Mouse (Mus musculus) thymus, postnatal 25 days (tissue): ENCODE measurements around the gene Irgq.

Source experiments
- DNase-seq: peaks from one replicate; pipeline ENCODE4 v3.0.0; 2022

Gene Irgq

GRCm38 (mm10) chr7:24547534-24548036 lies 17.1 kb downstream of the Irgq start:
- no peak for DNase-seq

DNA sequence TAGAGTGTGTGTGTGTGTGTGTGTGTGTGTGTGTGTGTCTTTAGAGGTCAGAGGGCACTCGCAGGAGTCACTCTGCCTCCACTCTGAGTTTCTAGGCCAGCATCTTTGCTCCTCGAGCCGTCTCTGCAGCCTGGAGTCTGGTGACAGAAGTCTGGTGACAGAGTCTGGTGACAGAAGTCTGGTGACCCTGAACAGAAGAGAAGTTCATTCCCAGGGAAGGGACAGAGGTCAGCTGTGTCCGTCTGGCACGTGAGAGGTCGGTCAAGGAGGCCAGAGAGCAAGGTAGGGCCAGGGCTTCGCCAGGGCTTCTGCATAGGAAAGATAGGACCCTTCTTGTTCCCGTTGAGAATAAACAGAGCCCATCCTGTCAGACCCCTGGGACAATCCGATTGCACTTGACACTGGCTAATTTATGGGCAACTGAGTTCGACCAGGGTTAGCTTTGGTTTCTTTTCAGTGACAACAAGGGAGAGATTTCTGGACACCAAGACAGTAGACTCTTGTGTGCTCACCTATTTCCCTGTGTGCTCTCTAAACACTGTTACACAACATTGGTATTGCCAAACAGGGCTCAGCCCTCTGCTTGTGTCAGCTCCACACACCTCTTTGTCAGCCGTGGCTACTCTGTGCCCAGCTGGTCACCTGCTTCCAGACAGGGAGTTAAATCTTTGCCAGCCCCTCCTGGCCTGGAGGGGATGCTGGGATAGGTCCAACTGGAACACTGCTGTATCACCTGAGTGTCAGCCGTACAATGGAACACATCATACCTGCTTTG lies 21.7 kb downstream of the Irgq start:
- DNase-seq: no peak

DNA sequence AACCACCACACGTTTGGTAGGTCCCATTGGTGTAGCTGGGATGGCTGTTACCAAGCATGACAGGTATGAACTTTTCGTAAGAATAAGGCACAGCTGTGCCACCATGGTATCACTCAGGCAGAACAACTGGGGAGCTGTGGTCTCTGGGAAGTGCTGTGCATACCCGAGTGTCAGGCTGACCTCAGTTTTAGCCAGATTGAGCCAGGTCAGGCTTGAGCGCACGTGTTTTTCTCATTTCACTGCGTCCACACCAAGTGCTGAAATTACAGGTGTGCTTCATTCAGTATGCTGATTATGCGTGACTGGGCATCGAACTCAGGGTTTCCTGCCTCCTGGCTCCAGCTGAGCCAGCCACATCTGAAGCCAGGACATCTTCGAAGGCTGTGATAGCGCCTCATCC lies 25.3 kb downstream of the Irgq start:
- no peak for DNase-seq

DNA sequence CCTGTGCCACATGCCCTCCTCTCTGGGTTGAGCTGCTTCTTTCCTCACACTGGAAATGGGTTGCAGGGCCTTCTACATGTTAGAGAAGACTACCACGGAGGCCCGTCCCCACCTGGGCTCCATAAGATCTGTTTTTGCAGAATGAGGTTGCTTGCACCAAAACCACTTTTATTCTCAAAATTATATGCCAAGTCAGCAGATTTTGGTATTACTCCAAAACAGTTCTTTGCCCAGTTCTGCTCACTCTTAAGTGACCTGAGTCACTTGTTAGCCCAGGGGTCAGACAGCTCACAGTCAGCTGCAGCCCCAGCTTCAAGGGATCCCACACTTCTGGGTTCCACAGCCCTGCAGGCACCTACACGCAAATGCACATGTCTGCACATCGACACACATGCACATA lies 31.0 kb downstream of the Irgq start:
- DNase-seq: no peak

DNA sequence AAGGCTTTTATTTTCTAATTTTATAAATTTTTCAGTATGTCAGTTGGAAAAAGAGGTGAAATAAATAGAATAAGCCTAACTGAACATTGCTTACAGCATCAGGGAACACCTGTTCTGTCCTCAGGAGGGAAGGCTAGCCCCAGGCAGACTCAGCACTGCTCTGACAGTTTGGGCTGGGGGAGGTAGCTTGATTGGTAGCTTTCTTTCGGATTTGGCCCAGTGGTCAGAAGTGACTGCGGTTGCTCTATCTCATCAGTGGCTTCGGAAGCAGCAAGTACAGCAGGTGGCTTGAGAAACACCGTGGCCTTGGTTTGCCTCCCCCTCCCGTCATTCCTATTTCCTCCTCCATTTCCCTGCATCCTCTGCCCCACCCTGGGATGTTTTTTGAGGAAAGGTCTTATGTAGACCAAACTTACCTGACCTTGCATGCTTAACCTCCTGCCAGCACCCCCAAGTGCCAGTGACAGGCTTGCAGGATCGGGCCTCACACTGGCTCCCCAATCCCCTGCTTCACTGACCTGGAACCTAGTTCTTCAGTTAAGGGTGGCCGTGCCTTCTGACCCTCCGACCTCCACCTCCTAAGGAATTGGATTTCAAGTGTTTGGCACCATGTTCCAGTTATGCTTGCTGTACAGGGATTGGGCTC lies 32.8 kb downstream of the Irgq start:
- DNase-seq: no peak

DNA sequence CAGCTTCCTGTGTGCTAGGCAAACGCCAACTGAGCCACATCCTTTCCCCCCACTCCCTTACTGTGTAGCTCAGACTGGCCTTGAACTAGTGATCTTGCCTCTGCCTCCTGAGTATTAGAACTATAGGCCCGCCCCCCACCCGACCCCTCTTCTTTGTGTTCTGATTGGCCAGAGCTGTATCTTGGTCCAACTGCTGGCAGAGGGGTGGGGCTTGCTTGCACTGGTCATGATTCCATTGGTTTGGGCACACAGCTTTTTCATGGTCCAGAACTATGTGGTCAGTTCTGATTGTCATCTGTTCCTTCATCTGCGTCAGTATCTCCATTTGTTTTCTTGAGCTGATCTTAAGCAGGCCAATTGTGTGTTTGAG lies 33.3 kb downstream of the Irgq start:
- no peak for DNase-seq

GRCm38 (mm10) chr7:24564607-24565265 lies 34.2 kb downstream of the Irgq start:
- peak; percentile 83 for DNase-seq

- DNase-seq: no peak
Measured at GRCm38 (mm10) chr7:24565627-24566026, 35.1 kb downstream of the Irgq start.

DNA sequence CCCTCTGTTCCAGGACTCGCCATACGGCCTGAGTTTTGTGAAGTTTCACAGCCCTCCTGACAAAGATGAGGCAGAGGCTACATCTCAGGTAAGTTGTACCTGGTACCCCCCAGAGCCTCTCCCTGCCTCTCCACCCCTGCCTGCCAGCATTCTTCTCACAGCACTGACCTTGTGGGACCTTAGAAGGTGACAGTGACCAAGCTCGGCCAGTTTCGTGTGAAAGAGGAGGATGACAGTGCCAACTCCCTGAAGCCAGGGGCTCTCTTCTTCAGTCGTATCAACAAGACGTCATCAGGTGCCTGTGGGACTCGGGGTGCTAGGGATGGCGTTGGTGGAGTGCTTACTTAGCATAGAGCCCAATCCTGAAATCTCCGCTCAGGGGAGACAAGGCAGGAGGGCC lies 35.7 kb downstream of the Irgq start:
- DNase-seq: no peak

DNA sequence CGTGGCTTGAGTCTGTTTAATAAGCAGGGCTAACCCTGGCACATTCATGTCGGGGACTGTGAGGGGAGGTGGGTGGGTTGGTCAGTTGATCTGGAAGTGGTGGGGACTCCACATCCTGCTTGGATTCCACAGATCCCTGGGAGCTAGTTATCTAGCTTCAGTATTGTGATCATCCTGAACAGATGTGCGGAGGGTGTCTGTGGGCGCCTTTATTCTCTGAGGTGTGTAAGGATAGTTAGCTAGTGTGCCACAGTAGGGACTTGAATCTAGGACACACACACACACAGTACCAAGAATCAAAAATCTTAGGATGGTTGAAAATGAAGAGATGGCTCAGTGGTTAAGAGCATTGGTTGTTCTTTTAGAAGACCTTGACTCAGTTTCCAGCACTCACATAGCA lies 38.0 kb downstream of the Irgq start:
- DNase-seq: no peak

DNA sequence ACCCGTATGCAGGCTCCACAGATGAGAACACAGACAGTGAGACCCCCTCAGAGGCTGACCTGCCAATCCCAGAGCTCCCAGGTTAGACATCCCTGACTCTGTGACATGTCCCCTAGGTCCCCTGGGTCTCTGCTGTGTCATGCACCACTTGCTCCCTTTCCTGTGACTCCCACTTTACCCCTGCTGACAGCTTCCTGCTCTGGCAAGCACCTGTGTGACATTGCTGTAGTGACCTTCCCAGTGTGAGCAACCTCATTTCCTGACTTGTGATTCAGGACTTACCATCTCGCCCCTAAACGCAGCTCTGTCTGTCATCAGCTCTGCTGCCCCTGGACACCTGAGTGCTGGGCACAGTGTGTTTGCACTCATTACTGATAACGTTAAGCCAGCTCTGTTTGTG lies 40.6 kb downstream of the Irgq start:
- no peak for DNase-seq

DNA sequence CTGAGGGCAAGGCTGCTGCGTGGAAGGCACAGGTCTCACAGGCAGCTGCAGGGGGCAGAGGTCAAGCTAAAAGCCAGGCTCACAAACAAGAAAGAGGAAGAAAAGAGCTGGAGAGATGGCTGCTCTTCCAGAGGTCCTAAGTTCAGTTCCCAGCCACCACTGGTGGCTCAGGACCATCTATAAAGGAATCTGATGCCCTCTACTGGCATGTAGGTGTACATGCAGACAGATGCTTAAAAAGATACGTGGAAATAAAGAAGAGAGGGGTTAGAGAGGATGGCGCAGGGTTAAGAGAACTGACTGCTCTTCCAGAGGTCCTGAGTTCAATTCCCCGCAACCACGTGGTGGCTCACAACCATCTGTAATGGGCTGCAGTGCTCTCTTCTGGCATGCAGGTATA lies 42.0 kb downstream of the Irgq start:
- no peak for DNase-seq

GRCm38 (mm10) chr7:24574224-24574796 lies 43.8 kb downstream of the Irgq start:
- no peak for DNase-seq

DNA sequence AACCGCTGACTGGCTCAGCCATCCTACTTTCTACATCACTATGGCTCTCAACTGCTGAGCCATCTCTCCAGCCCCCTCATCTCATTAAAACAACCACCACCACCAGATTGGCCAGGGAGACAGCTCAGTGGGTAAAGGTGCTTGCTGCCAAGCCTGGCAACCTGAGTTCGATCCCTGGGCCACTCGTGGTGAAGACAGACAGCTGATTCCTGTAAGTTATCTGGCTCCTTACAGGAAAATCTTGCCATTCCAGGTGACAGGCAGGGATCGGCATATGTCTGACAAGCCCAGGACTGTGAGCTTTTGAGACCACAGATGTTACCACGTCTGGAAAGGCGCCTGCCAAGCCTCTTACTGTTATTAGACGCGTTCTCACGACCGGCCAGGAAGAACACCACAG lies 47.3 kb downstream of the Irgq start:
- DNase-seq: no peak

GRCm38 (mm10) chr7:24584876-24585275 lies 54.4 kb downstream of the Irgq start:
- DNase-seq: no peak

DNA sequence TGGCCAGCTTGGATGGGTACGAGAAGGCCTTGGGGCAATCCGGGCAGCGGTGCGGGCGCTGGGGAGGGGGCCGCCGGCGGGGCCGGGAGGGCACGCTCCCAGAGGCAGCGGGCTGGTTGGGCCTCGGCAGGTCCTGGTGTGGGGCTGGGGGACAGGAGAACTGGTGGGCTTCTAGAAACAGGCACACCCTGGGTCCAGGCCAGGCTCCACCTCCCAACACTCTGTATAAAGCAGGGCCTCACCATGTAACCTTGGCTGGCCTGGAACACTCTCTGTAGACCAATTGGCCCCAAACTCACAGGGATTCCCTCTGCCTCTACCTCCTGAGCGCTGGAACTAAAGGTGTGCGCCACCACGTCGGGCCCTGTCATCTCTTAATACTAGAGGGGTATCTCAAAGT lies 55.5 kb downstream of the Irgq start:
- no peak for DNase-seq

DNA sequence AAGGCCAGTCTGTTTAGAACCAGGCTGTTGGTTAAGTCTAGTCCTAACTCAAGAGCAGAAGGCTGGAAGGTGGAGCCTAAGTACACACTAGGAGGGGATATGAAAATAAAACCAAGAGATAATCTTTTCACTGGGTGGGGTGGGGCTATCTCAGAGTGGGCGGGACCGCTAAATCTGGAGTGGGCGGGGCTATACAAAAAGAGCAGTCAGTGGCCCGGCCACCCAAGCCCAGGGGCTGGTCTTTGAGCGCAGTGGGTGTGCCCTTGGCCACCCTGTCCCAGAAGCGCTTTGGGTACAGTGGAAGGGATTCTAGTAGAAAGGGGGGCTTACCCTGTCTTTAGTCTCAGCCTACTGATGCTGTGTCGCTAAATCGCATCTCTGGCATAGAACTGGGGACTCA lies 56.3 kb downstream of the Irgq start:
- no peak for DNase-seq

GRCm38 (mm10) chr7:24587330-24588105 lies 57.0 kb downstream of the Irgq start, which contains the start of the genes Ethe1 and Zfp575:
Gene Ethe1, plus strand, starts transcription at chr7:24587543.
Gene Zfp575, minus strand, starts transcription at chr7:24587641.
- peak; percentile 61 for DNase-seq
